Mouse (Mus musculus) cerebellum, adult 9-10 months (tissue): Measurements from ENCODE around the gene Slc25a22.
"Not testable (repeated sequence)": the region's sequence is repeated elsewhere in the genome, so short reads cannot be mapped to it uniquely, and the experiment has no call there.

Source experiments
- DNase-seq: peaks from one replicate; pipeline ENCODE4 v3.0.0; 2022

Slc25a22 gene

GRCm38 (mm10) chr7:141457236-141457635 lies 19.5 kb upstream of the Slc25a22 start:
- DNase-seq = no peak

GRCm38 (mm10) chr7:141456739-141457138 lies 19.0 kb upstream of the Slc25a22 start:
- no peak for DNase-seq

- peak; percentile 84 for DNase-seq
Measured at GRCm38 (mm10) chr7:141455610-141456314, 18.1 kb upstream of the Slc25a22 start.

- DNase-seq = peak; percentile 90
Measured at GRCm38 (mm10) chr7:141454967-141455551, 17.4 kb upstream of the Slc25a22 start, which contains the start of gene Pnpla2. Gene Pnpla2, plus strand, starts transcription at chr7:141455198.

GRCm38 (mm10) chr7:141453636-141454035 lies 15.9 kb upstream of the Slc25a22 start:
- DNase-seq = no peak

- no peak for DNase-seq
Measured at GRCm38 (mm10) chr7:141451928-141452327, 14.2 kb upstream of the Slc25a22 start.

GRCm38 (mm10) chr7:141447110-141447991 lies 9.7 kb upstream of the Slc25a22 start, which contains the start of gene Rplp2:
Gene Rplp2, plus strand, starts transcription at chr7:141447370.
- DNase-seq = peak; percentile 94

- not testable (repeated sequence) for DNase-seq
Measured at GRCm38 (mm10) chr7:141446374-141446773, 8.7 kb upstream of the Slc25a22 start.

- no peak for DNase-seq
Measured at GRCm38 (mm10) chr7:141443828-141444237, 6.1 kb upstream of the Slc25a22 start, which contains the start of gene Pidd1. Gene Pidd1, minus strand, starts transcription at chr7:141444025.

GRCm38 (mm10) chr7:141443081-141443821 lies 5.6 kb upstream of the Slc25a22 start:
- DNase-seq = peak; percentile 55

GRCm38 (mm10) chr7:141442199-141442598 lies 4.5 kb upstream of the Slc25a22 start:
- no peak for DNase-seq

- no peak for DNase-seq
Measured at GRCm38 (mm10) chr7:141441460-141441859, 3.8 kb upstream of the Slc25a22 start.

- DNase-seq = peak; percentile 82
Measured at GRCm38 (mm10) chr7:141440613-141441012, 2.9 kb upstream of the Slc25a22 start.

- peak; percentile 60 for DNase-seq
Measured at GRCm38 (mm10) chr7:141439811-141440210, 2.1 kb upstream of the Slc25a22 start.

- DNase-seq = peak; percentile 71
Measured at GRCm38 (mm10) chr7:141439140-141439679, 1.5 kb upstream of the Slc25a22 start.

- DNase-seq = peak; percentile 91
Measured at GRCm38 (mm10) chr7:141438201-141438968, 693 bp upstream of the Slc25a22 start.

GRCm38 (mm10) chr7:141436523-141436892 lies 1.2 kb downstream of the Slc25a22 start:
- DNase-seq = peak; percentile 54

GRCm38 (mm10) chr7:141435856-141436522 lies 1.7 kb downstream of the Slc25a22 start:
- no peak for DNase-seq

GRCm38 (mm10) chr7:141435129-141435855 lies 2.4 kb downstream of the Slc25a22 start:
- DNase-seq = peak; percentile 77

GRCm38 (mm10) chr7:141434464-141434863 lies 3.2 kb downstream of the Slc25a22 start:
- peak; percentile 89 for DNase-seq
